Mouse (Mus musculus): Measurements from ENCODE around the gene Kat2b. TPM values are rescaled to one million over a fixed set of nuclear protein-coding genes. Genes with fewer than 3 reads are reported as not detected.

Gene Kat2b
- polyA plus RNA-seq, 1 experiment = 48.5 TPM

DNA sequence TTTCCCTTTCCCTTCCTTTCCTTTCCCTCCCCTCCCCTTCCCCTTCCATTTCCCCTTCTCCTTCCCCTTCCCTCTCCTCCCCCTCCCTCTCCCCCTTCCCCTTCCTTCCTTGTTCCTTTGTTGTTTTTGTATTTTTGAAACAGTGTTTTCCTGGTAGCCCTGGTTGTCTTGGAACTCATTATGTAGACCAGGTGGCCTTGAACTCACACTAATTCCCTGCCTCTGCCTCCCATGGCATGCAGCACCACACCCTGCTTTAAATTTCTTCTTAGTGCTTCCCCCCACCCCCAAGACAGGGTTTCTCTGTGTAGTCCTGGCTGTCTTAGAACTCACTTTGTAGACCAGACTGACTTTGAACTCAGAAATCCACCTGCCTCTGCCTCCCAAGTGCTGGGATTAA lies 52.7 kb downstream of the Kat2b start:
- TF ChIP-seq CTCF (IDR thresholded peaks at IDR 0.05; ENCODE audit: low read depth, low read length) (no peak), POLR2A (IDR thresholded peaks at IDR 0.05; ENCODE audit: borderline replicate concordance, low read depth, low read length) (no peak)
- Histone ChIP-seq H3K27ac (ENCODE audit: insufficient read depth, low read depth, low read length) (no peak overlapping the region), H3K4me1 (ENCODE audit: control insufficient read depth, insufficient read depth, low read length) (no peaks in the 10 kb centered on the region), H3K4me3 (ENCODE audit: insufficient read depth, low read length) (no peak overlapping the region)

- Histone ChIP-seq H3K27ac (ENCODE audit: insufficient read depth, low read depth, low read length) (no peak overlapping the region), H3K4me1 (ENCODE audit: control insufficient read depth, insufficient read depth, low read length) (no peaks in the 10 kb centered on the region), H3K4me3 (ENCODE audit: insufficient read depth, low read length) (no peak overlapping the region)
- TF ChIP-seq POLR2A (IDR thresholded peaks at IDR 0.05; ENCODE audit: borderline replicate concordance, low read depth, low read length) (no peak), CTCF (IDR thresholded peaks at IDR 0.05; ENCODE audit: low read depth, low read length) (no peak)
These were observed 54.0 kb downstream of the Kat2b start for GRCm38 (mm10) chr17:53620611-53621010.

DNA sequence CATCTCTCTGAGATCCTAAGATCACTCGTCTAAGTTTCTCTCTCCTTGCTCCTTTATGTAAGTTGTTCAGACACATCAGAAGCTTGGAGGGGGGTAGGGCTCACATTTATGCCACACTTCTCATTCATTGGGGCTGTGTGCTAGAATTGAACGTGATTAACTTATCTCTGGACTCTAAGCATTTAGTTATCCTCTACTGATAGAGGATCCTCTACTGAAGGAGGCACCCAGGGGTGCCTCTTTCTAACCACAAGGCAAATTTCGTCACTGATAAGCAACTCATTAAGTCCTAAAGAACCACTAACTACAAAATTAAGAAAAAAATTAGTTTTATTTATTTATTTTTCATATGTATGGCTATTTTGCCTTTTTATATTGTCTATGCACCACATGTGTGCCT lies 55.5 kb downstream of the Kat2b start:
- TF ChIP-seq CTCF (IDR thresholded peaks at IDR 0.05; ENCODE audit: low read depth, low read length) = no peak
- TF ChIP-seq POLR2A (IDR thresholded peaks at IDR 0.05; ENCODE audit: borderline replicate concordance, low read depth, low read length) = no peak
- Histone ChIP-seq H3K27ac (ENCODE audit: insufficient read depth, low read depth, low read length) (no peak overlapping the region), H3K4me3 (ENCODE audit: insufficient read depth, low read length) (no peak overlapping the region), H3K4me1 (ENCODE audit: control insufficient read depth, insufficient read depth, low read length) (0 out of 2 replicates have a peak, but pooled peaks cover 3% of the 10 kb centered on the region)

GRCm38 (mm10) chr17:53623762-53624161 lies 57.1 kb downstream of the Kat2b start:
- Histone ChIP-seq H3K4me1 (ENCODE audit: control insufficient read depth, insufficient read depth, low read length) (0 out of 2 replicates have a peak, but pooled peaks cover 3% of the 10 kb centered on the region), H3K27ac (ENCODE audit: insufficient read depth, low read depth, low read length) (no peak overlapping the region), H3K4me3 (ENCODE audit: insufficient read depth, low read length) (no peak overlapping the region)
- no peak for TF ChIP-seq CTCF (IDR thresholded peaks at IDR 0.05; ENCODE audit: low read depth, low read length)
- TF ChIP-seq POLR2A (IDR thresholded peaks at IDR 0.05; ENCODE audit: borderline replicate concordance, low read depth, low read length) = no peak

DNA sequence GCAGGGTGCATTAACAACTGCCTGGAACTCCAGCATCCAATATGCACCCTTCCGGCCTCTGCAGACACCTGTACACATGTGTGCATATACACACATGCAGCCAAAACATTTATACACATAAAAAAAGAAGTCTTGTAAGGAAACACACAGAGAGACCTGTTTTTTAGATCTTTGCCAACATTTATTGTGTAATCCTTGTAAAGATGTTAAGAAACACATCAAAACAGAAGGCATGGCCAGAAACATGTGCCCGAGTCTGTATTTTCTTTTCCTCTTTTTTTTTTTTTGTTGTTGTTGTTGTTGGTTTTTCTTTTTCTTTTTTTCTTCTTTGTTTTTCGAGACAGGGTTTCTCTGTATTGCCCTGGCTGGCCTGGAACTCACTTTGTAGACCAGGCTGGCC lies 59.5 kb downstream of the Kat2b start:
- 0 out of 2 replicates have a peak, but pooled peaks cover 3% of the 10 kb centered on the region for H3K4me1 ChIP-seq (ENCODE audit: control insufficient read depth, insufficient read depth, low read length)
- TF ChIP-seq CTCF (IDR thresholded peaks at IDR 0.05; ENCODE audit: low read depth, low read length) (no peak), POLR2A (IDR thresholded peaks at IDR 0.05; ENCODE audit: borderline replicate concordance, low read depth, low read length) (no peak)
- H3K4me3 ChIP-seq (ENCODE audit: insufficient read depth, low read length) = no peak overlapping the region
- no peak overlapping the region for H3K27ac ChIP-seq (ENCODE audit: insufficient read depth, low read depth, low read length)

DNA sequence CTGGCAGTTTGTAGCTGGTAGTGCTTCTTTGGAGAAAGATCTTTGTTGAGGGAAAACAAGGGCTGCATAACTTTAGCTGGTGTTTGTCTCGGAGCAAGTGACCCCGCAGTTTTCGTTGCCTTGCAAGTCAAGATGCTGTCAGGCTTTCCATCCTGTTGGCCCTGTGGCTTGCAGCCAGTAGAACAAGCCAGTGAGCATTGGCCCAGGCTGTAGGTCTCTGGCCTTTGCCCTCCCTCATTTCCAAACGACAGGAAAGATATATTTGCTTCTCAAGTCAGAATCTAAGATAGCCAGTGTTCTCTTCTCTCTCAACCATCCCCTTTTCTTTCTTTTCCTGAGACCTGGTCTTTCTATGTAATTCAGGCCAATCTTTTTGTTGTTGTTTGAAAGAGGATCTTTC lies 60.8 kb downstream of the Kat2b start:
- H3K4me1 ChIP-seq (ENCODE audit: control insufficient read depth, insufficient read depth, low read length) = 0 out of 2 replicates have a peak, but pooled peaks cover 3% of the 10 kb centered on the region
- no peak overlapping the region for H3K4me3 ChIP-seq (ENCODE audit: insufficient read depth, low read length)
- H3K27ac ChIP-seq (ENCODE audit: insufficient read depth, low read depth, low read length) = no peak overlapping the region
- no peak for TF ChIP-seq CTCF (IDR thresholded peaks at IDR 0.05; ENCODE audit: low read depth, low read length)
- no peak for TF ChIP-seq POLR2A (IDR thresholded peaks at IDR 0.05; ENCODE audit: borderline replicate concordance, low read depth, low read length)

DNA sequence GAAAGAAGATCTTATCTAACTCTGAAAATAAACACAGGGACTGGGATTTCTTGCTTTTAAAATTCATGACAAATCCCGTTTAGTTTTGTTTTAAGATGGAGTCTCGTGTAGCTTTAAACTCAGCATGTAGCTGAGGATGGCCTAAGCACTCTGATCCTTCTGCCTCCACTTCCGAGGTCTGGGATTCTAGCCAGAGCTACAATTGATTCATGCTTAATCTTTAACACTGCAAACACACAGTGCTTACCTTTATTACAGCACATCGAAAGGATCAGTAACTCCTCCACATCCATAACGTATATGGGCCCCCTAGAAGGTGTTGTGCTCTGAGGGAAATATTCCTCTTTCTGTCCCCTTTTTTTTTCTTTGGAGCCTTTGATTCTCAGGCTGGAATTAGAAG lies 61.5 kb downstream of the Kat2b start:
- H3K27ac ChIP-seq (ENCODE audit: insufficient read depth, low read depth, low read length) = no peak overlapping the region
- no peak for TF ChIP-seq POLR2A (IDR thresholded peaks at IDR 0.05; ENCODE audit: borderline replicate concordance, low read depth, low read length)
- no peak overlapping the region for H3K4me3 ChIP-seq (ENCODE audit: insufficient read depth, low read length)

DNA sequence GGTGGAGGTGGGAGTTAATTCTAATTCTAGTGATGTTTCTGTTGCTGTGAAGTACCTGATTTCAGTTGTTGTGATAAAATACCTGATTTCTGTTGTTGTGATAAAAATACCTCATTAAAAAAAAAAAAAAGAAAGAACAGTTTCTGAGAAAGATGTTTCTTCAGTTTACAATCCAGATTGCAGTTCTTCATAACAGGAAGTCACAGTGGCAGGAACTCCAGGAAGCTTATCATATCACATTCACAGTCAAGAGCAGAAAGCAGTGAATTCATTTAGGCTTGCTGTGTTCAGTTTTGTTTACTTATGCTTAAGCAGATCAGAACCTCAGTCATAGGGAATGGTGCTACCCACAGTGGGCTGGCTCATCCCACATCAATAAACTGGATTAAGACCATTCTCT lies 64.7 kb downstream of the Kat2b start:
- Histone ChIP-seq H3K27ac (ENCODE audit: insufficient read depth, low read depth, low read length) (no peak overlapping the region), H3K4me3 (ENCODE audit: insufficient read depth, low read length) (no peak overlapping the region), H3K4me1 (ENCODE audit: control insufficient read depth, insufficient read depth, low read length) (no peaks in the 10 kb centered on the region)
- TF ChIP-seq CTCF (IDR thresholded peaks at IDR 0.05; ENCODE audit: low read depth, low read length) = no peak
- TF ChIP-seq POLR2A (IDR thresholded peaks at IDR 0.05; ENCODE audit: borderline replicate concordance, low read depth, low read length) = no peak

More for the DNA sequence above, 61.5 kb downstream of the Kat2b start:
- H3K4me1 ChIP-seq (ENCODE audit: control insufficient read depth, insufficient read depth, low read length) = 0 out of 2 replicates have a peak, but pooled peaks cover 3% of the 10 kb centered on the region

DNA sequence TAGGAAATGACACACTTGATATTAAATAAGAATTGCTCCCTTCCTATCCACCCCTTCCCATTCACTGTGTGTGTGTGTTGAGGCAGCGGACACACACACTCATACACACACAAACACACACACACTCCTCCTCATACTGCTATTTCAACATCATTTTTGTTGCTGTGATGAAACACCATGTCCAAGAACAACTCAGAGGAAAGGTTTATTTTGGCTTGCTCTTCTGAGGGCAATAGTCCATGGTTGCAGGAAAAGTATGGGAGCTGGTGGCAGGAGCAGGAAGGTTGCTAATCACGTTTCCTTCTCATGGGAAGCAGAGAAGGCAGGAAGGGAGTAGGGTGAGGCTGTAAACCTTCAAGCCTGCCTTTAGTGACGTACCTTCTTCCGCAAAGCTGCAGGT lies 76.7 kb downstream of the Kat2b start:
- no peak for TF ChIP-seq CTCF (IDR thresholded peaks at IDR 0.05; ENCODE audit: low read depth, low read length)
- TF ChIP-seq POLR2A (IDR thresholded peaks at IDR 0.05; ENCODE audit: borderline replicate concordance, low read depth, low read length) = no peak
- Histone ChIP-seq H3K27ac (ENCODE audit: insufficient read depth, low read depth, low read length) (no peak overlapping the region), H3K4me1 (ENCODE audit: control insufficient read depth, insufficient read depth, low read length) (no peaks in the 10 kb centered on the region), H3K4me3 (ENCODE audit: insufficient read depth, low read length) (no peak overlapping the region)

DNA sequence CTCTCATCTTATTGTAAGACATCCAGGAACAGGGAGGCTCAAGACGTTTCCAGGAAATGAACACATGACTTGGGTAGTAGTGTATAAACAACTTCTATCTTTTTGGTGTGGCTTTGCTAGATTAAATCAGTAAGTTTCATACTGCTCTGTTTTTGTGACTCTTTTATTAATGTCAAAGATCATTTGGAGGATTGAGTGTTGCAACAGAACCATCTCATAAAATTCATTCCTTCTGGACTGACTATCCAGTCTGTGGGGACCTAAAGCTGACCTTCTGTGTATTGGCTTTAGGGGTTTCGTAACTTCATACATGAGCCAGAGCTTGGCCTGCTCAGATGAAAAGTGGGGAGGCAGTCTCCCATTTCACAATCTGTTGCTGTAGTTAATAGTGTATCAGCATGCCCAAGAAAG lies 83.6 kb downstream of the Kat2b start:
- Histone ChIP-seq H3K4me3 (ENCODE audit: insufficient read depth, low read length) (no peak overlapping the region), H3K4me1 (ENCODE audit: control insufficient read depth, insufficient read depth, low read length) (0 out of 2 replicates have a peak, but pooled peaks cover 2% of the 10 kb centered on the region), H3K27ac (ENCODE audit: insufficient read depth, low read depth, low read length) (no peak overlapping the region)

DNA sequence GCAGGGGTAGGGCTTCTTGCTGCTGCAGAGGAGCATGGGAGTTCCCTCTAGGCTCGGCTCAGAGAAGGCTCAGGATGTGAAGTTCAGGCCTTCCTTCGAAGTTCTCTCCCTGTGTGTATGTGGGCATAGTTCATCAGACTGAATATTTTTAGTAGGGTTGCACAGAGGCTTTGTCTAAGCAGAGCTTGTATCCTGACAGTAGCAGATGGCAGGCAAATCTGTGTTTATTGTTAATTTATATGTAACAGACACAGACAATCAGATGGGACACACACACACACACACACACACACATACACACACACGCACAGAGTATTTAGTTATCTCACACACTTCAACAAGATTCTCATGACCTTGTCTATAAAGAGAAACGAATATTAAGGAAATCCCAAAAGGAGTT lies 87.9 kb downstream of the Kat2b start:
- Histone ChIP-seq H3K27ac (ENCODE audit: insufficient read depth, low read depth, low read length) (no peak overlapping the region), H3K4me1 (ENCODE audit: control insufficient read depth, insufficient read depth, low read length) (0 out of 2 replicates have a peak, but pooled peaks cover 2% of the 10 kb centered on the region), H3K4me3 (ENCODE audit: insufficient read depth, low read length) (no peak overlapping the region)
- TF ChIP-seq CTCF (IDR thresholded peaks at IDR 0.05; ENCODE audit: low read depth, low read length) (no peak), POLR2A (IDR thresholded peaks at IDR 0.05; ENCODE audit: borderline replicate concordance, low read depth, low read length) (no peak)

More for the DNA sequence above, 83.6 kb downstream of the Kat2b start:
- TF ChIP-seq POLR2A (IDR thresholded peaks at IDR 0.05; ENCODE audit: borderline replicate concordance, low read depth, low read length) (no peak), CTCF (IDR thresholded peaks at IDR 0.05; ENCODE audit: low read depth, low read length) (no peak)

Measured in bone marrow macrophage, adult 2 months (primary cell).